Mouse (Mus musculus): Measurements from ENCODE around the gene Slitrk2. TPM values are rescaled to one million over a fixed set of nuclear protein-coding genes. Genes with fewer than 3 reads are reported as not detected.

Slitrk2 gene
- total and polyA plus RNA-seq, 3 experiments = not detected

GRCm38 (mm10) chrX:66676959-66677358 is 27.8 kb downstream of the Slitrk2 start:
- Histone ChIP-seq H3K27me3 (replicated peaks) (no peaks in the 10 kb centered on the region), H3K27ac (ENCODE audit: insufficient read depth, low read depth) (no peak overlapping the region), H3K4me3 (replicated peaks in 1 of 3; ENCODE audit: low read depth in 2 of 3, low read length in 2 of 3, poor library complexity in 1 of 3) (no peak overlapping the region), H3K36me3 (replicated peaks in 1 of 2; ENCODE audit: control insufficient read depth in 1 of 2, insufficient read depth in 1 of 2, low read length in 1 of 2) (no peaks in the 10 kb centered on the region), H3K9me3 (replicated peaks; ENCODE audit: low read length) (peaks cover 2% of the 10 kb centered on the region), H3K4me1 (ENCODE audit: control insufficient read depth in 1 of 2, insufficient read depth in 2 of 2) (no peaks in the 10 kb centered on the region), H3K4me2 (ENCODE audit: insufficient read depth, low read depth, poor library complexity, severe bottlenecking) (no peak overlapping the region), H3K9ac (ENCODE audit: insufficient read depth, low read depth) (no peak overlapping the region), H3K79me2 (replicated peaks; ENCODE audit: control insufficient read depth, extremely low read depth, insufficient read depth, poor library complexity, severe bottlenecking) (no peaks in the 10 kb centered on the region)
- TF ChIP-seq RAD21 (IDR thresholded peaks at IDR 0.05; ENCODE audit: low read depth, low read length) (no peak), IRF4 (IDR thresholded peaks at IDR 0.05; ENCODE audit: low read depth, low read length) (no peak), RCOR1 (conservative IDR thresholded peaks at IDR 0.05; ENCODE audit: low read depth, low read length) (no peak), SMC3 (IDR thresholded peaks at IDR 0.05; ENCODE audit: low read depth, low read length) (no peak), E2F4 (IDR thresholded peaks at IDR 0.05; ENCODE audit: insufficient replicate concordance, low read depth, low read length) (no peak), SIN3A (IDR thresholded peaks at IDR 0.05; ENCODE audit: low read length) (no peak), MAFK (IDR thresholded peaks at IDR 0.05; ENCODE audit: insufficient replicate concordance, low read length) (no peak), TBP (conservative IDR thresholded peaks at IDR 0.05; ENCODE audit: low read depth, low read length) (no peak)
- in situ Hi-C loops (cut with MboI; ENCODE audit: low pct_ligation_motif_present, low pct_unique_long_range_greater_than_20kb, low sequenced_read_pairs) = no loop called here
- DNase-seq (ENCODE audit: extremely low read depth) = no peak
- dilution Hi-C loops (cut with MboI; ENCODE audit: extremely low pct_ligation_motif_present, extremely low pct_unique_long_range_greater_than_20kb, low sequenced_read_pairs) = no loop called here

- Histone ChIP-seq H3K4me2 (ENCODE audit: insufficient read depth, low read depth, poor library complexity, severe bottlenecking) (no peak overlapping the region), H3K27ac (ENCODE audit: insufficient read depth, low read depth) (no peak overlapping the region), H3K36me3 (replicated peaks in 1 of 2; ENCODE audit: control insufficient read depth in 1 of 2, insufficient read depth in 1 of 2, low read length in 1 of 2) (no peaks in the 10 kb centered on the region), H3K79me2 (replicated peaks; ENCODE audit: control insufficient read depth, extremely low read depth, insufficient read depth, poor library complexity, severe bottlenecking) (no peaks in the 10 kb centered on the region), H3K4me3 (replicated peaks in 1 of 3; ENCODE audit: low read depth in 2 of 3, low read length in 2 of 3, poor library complexity in 1 of 3) (no peak overlapping the region), H3K27me3 (replicated peaks) (no peaks in the 10 kb centered on the region), H3K4me1 (ENCODE audit: control insufficient read depth in 1 of 2, insufficient read depth in 2 of 2) (no peaks in the 10 kb centered on the region), H3K9ac (ENCODE audit: insufficient read depth, low read depth) (no peak overlapping the region), H3K9me3 (replicated peaks; ENCODE audit: low read length) (no peaks in the 10 kb centered on the region)
- DNase-seq (ENCODE audit: extremely low read depth) = no peak
- dilution Hi-C loops (cut with MboI; ENCODE audit: extremely low pct_ligation_motif_present, extremely low pct_unique_long_range_greater_than_20kb, low sequenced_read_pairs) (no loop called here), in situ Hi-C loops (cut with MboI; ENCODE audit: low pct_ligation_motif_present, low pct_unique_long_range_greater_than_20kb, low sequenced_read_pairs) (no loop called here)
- TF ChIP-seq CTCF (conservative IDR thresholded peaks at IDR 0.05 in 1 of 2, IDR thresholded peaks at IDR 0.05 in 1 of 2; ENCODE audit: low read depth in 2 of 2, low read length in 2 of 2) = no peak
Measured at GRCm38 (mm10) chrX:66678646-66679045, 29.5 kb downstream of the Slitrk2 start.

Data from CH12.LX (cell line).